Mouse (Mus musculus) midbrain, embryonic 13.5 days (tissue): ENCODE results near the gene Nfix. TPM values are rescaled to one million over a fixed set of nuclear protein-coding genes. Genes with fewer than 3 reads are reported as not detected.

Experiments used
- ATAC-seq: fragments of 200-750 bp; cut with Nextera tagmentation; 2 replicates; pipeline ENCODE4 v1.8.0; 2017; ENCODE audit warnings: mild to moderate bottlenecking, moderate TSS enrichment, moderate library complexity
- H3K27ac ChIP-seq: fragments of 300-500 bp; sonication (generic); 2 replicates; pipeline ENCODE4 v1.5.1; 2015; ENCODE audit warnings: inconsistent platforms, mild to moderate bottlenecking, moderate library complexity
- H3K27me3 ChIP-seq: fragments of 300-500 bp; sonication (generic); 2 replicates; pipeline ENCODE4 v1.6.1; 2015; ENCODE audit warnings: mild to moderate bottlenecking, inconsistent platforms
- H3K36me3 ChIP-seq: fragments of 300-500 bp; sonication (generic); 2 replicates; pipeline ENCODE4 v1.6.1; 2015; ENCODE audit warnings: mild to moderate bottlenecking, inconsistent platforms
- H3K4me1 ChIP-seq: fragments of 300-500 bp; sonication (generic); replicated peaks from 2 replicates; pipeline ENCODE4 v1.6.1; 2015; ENCODE audit warnings: inconsistent platforms
- H3K4me2 ChIP-seq: fragments of 300-500 bp; sonication (generic); replicated peaks from 2 replicates; pipeline ENCODE4 v1.6.1; 2015; ENCODE audit warnings: moderate library complexity, mild to moderate bottlenecking, inconsistent platforms
- H3K4me3 ChIP-seq: fragments of 300-500 bp; sonication (generic); replicated peaks from 2 replicates; pipeline ENCODE4 v1.5.1; 2015; ENCODE audit warnings: mild to moderate bottlenecking, inconsistent platforms
- H3K9ac ChIP-seq: fragments of 300-500 bp; sonication (generic); replicated peaks from 2 replicates; pipeline ENCODE4 v1.6.1; 2015; ENCODE audit warnings: mild to moderate bottlenecking, inconsistent platforms
- H3K9me3 ChIP-seq: fragments of 300-500 bp; sonication (generic); 2 replicates; pipeline ENCODE4 v1.6.1; 2016; ENCODE audit warnings: mild to moderate bottlenecking, inconsistent platforms
- WGBS: fragments of 180-500 bp; shearing (Covaris S2); methylation state at CpG from one replicate; pipeline ENCODE4 v1.1.7; 2015; 5-methylcytosine and 5-hydroxymethylcytosine counted together
- polyA plus RNA-seq: library from polyadenylated mRNA; unstranded; fragments of >200 nt; fragmentation: Nextera tagmentation; extraction: Ambion mirVana; gene quantifications from 2 replicates; pipeline ENCODE4 v1.2.1, GENCODE M21; 2015

Gene Nfix
- polyA plus RNA-seq, 1 experiment from 2014 or later: 28.4 TPM

- no peaks in the 10 kb centered on the region for H3K9me3 ChIP-seq
- WGBS: 58% methylated on average over 12 of the region's 12 CpGs
- no peaks in the 10 kb centered on the region for H3K36me3 ChIP-seq
- no peak overlapping the region for H3K4me2 ChIP-seq
- H3K4me1 ChIP-seq: peaks cover 41% of the 10 kb centered on the region
- H3K27ac ChIP-seq: peak overlapping the region; percentile 15
- no peak overlapping the region for H3K4me3 ChIP-seq
- peaks cover 70% of the 10 kb centered on the region for H3K27me3 ChIP-seq
- ATAC-seq: no peak
- no peak overlapping the region for H3K9ac ChIP-seq
Observed at GRCm38 (mm10) chr8:84809109-84809940, 9.2 kb upstream of the Nfix start.

- no peak overlapping the region for H3K4me2 ChIP-seq
- H3K27me3 ChIP-seq: peaks cover 86% of the 10 kb centered on the region
- H3K4me3 ChIP-seq: no peak overlapping the region
- no peak overlapping the region for H3K27ac ChIP-seq
- H3K9me3 ChIP-seq: no peaks in the 10 kb centered on the region
- 94% methylated on average over 5 of the region's 5 CpGs for WGBS
- H3K36me3 ChIP-seq: no peaks in the 10 kb centered on the region
- ATAC-seq: no peak
- peaks cover 17% of the 10 kb centered on the region for H3K4me1 ChIP-seq
- H3K9ac ChIP-seq: no peak overlapping the region
Observed at GRCm38 (mm10) chr8:84806031-84806430, 5.9 kb upstream of the Nfix start.

- Histone ChIP-seq H3K4me1 (peaks cover 33% of the 10 kb centered on the region), H3K9me3 (no peaks in the 10 kb centered on the region), H3K4me2 (peak overlapping the region; percentile 96), H3K4me3 (peak overlapping the region; percentile 68), H3K9ac (peak overlapping the region; percentile 82), H3K27me3 (peaks cover 98% of the 10 kb centered on the region), H3K27ac (peak overlapping the region; percentile 74), H3K36me3 (no peaks in the 10 kb centered on the region)
- 0 out of 2 replicates have a peak, but pooled peaks have one; percentile 12 for ATAC-seq
- WGBS: under 1% methylated on average over 74 of the region's 108 CpGs
Observed at GRCm38 (mm10) chr8:84799136-84799931, 810 bp downstream of the Nfix start.

GRCm38 (mm10) chr8:84798446-84799135, 1.6 kb downstream of the Nfix start:
- Histone ChIP-seq H3K27me3 (peaks cover 98% of the 10 kb centered on the region), H3K4me2 (peak overlapping the region; percentile 96), H3K9me3 (no peaks in the 10 kb centered on the region), H3K4me3 (peak overlapping the region; percentile 68), H3K9ac (peak overlapping the region; percentile 82), H3K27ac (peak overlapping the region; percentile 74), H3K4me1 (peaks cover 40% of the 10 kb centered on the region), H3K36me3 (no peaks in the 10 kb centered on the region)
- 37% methylated on average over 10 of the region's 10 CpGs for WGBS
- no peak for ATAC-seq

- Histone ChIP-seq H3K4me3 (peak overlapping the region; percentile 68), H3K36me3 (no peaks in the 10 kb centered on the region), H3K4me2 (peak overlapping the region; percentile 96), H3K27ac (no peak overlapping the region), H3K27me3 (peaks cover 98% of the 10 kb centered on the region), H3K9ac (peak overlapping the region; percentile 82), H3K4me1 (peaks cover 42% of the 10 kb centered on the region), H3K9me3 (no peaks in the 10 kb centered on the region)
- 70% methylated on average over 6 of the region's 6 CpGs for WGBS
- no peak for ATAC-seq
Observed at GRCm38 (mm10) chr8:84797971-84798370, 2.2 kb downstream of the Nfix start.

- Histone ChIP-seq H3K27ac (no peak overlapping the region), H3K4me1 (peaks cover 42% of the 10 kb centered on the region), H3K36me3 (no peaks in the 10 kb centered on the region), H3K9ac (0 out of 2 replicates have a peak overlapping the region, but pooled peaks have one; percentile 82), H3K4me2 (peak overlapping the region; percentile 96), H3K4me3 (peak overlapping the region; percentile 68), H3K27me3 (peaks cover 98% of the 10 kb centered on the region), H3K9me3 (no peaks in the 10 kb centered on the region)
- no peak for ATAC-seq
- 70% methylated on average over 15 of the region's 15 CpGs for WGBS
Observed at GRCm38 (mm10) chr8:84797256-84797797, 2.8 kb downstream of the Nfix start.

GRCm38 (mm10) chr8:84794486-84794885, 5.7 kb downstream of the Nfix start:
- H3K9me3 ChIP-seq: no peaks in the 10 kb centered on the region
- peaks cover 100% of the 10 kb centered on the region for H3K27me3 ChIP-seq
- no peak overlapping the region for H3K4me3 ChIP-seq
- 0 out of 2 replicates have a peak overlapping the region, but pooled peaks have one; percentile 19 for H3K9ac ChIP-seq
- H3K36me3 ChIP-seq: no peaks in the 10 kb centered on the region
- peak overlapping the region; percentile 71 for H3K27ac ChIP-seq
- ATAC-seq: peak; percentile 43; the same call in 1 of the 2 replicates
- peaks cover 43% of the 10 kb centered on the region for H3K4me1 ChIP-seq
- 46% methylated on average over 7 of the region's 7 CpGs for WGBS
- 0 out of 2 replicates have a peak overlapping the region, but pooled peaks have one; percentile 22 for H3K4me2 ChIP-seq

GRCm38 (mm10) chr8:84793791-84794485, 6.2 kb downstream of the Nfix start:
- H3K36me3 ChIP-seq: no peaks in the 10 kb centered on the region
- no peak overlapping the region for H3K4me3 ChIP-seq
- peak overlapping the region; percentile 71 for H3K27ac ChIP-seq
- 66% methylated on average over 13 of the region's 13 CpGs for WGBS
- H3K9me3 ChIP-seq: no peaks in the 10 kb centered on the region
- H3K4me1 ChIP-seq: peaks cover 41% of the 10 kb centered on the region
- no peak overlapping the region; the same call in 1 of the 2 replicates for H3K4me2 ChIP-seq
- H3K9ac ChIP-seq: peak overlapping the region; percentile 16; the same call in 1 of the 2 replicates
- ATAC-seq: peak; percentile 81
- H3K27me3 ChIP-seq: peaks cover 100% of the 10 kb centered on the region

GRCm38 (mm10) chr8:84793134-84793533, 7.0 kb downstream of the Nfix start:
- Histone ChIP-seq H3K4me1 (peaks cover 38% of the 10 kb centered on the region), H3K36me3 (no peaks in the 10 kb centered on the region), H3K4me3 (no peak overlapping the region), H3K9me3 (no peaks in the 10 kb centered on the region), H3K4me2 (no peak overlapping the region), H3K27ac (peak overlapping the region; percentile 67; the same call in 1 of the 2 replicates), H3K9ac (no peak overlapping the region), H3K27me3 (peaks cover 100% of the 10 kb centered on the region)
- WGBS: 84% methylated on average over 9 of the region's 9 CpGs
- ATAC-seq: no peak

- Histone ChIP-seq H3K36me3 (no peaks in the 10 kb centered on the region), H3K9me3 (no peaks in the 10 kb centered on the region), H3K4me1 (peaks cover 37% of the 10 kb centered on the region), H3K4me3 (no peak overlapping the region), H3K9ac (no peak overlapping the region), H3K27me3 (peaks cover 100% of the 10 kb centered on the region), H3K27ac (no peak overlapping the region), H3K4me2 (no peak overlapping the region)
- no peak for ATAC-seq
- WGBS: 74% methylated on average over 12 of the region's 12 CpGs
Observed at GRCm38 (mm10) chr8:84792429-84792947, 7.7 kb downstream of the Nfix start.

GRCm38 (mm10) chr8:84790537-84790936, 9.6 kb downstream of the Nfix start:
- H3K36me3 ChIP-seq: no peaks in the 10 kb centered on the region
- H3K4me3 ChIP-seq: no peak overlapping the region
- no peak overlapping the region for H3K27ac ChIP-seq
- no peak overlapping the region for H3K4me2 ChIP-seq
- peaks cover 43% of the 10 kb centered on the region for H3K4me1 ChIP-seq
- no peaks in the 10 kb centered on the region for H3K9me3 ChIP-seq
- peaks cover 100% of the 10 kb centered on the region for H3K27me3 ChIP-seq
- 71% methylated on average over 2 of the region's 2 CpGs for WGBS
- H3K9ac ChIP-seq: no peak overlapping the region
- no peak for ATAC-seq
